Mouse (Mus musculus) CH12.LX (cell line): Measurements from ENCODE around the gene Hist1h1t.

ENCODE experiments used
- BHLHE40 ChIP-seq: IDR thresholded peaks from 2 replicates; pipeline ENCODE4 v1.6.1; 2011; ENCODE audit warnings: mild to moderate bottlenecking, low read depth, low read length, improper control_type of control experiment
- CHD2 ChIP-seq: IDR thresholded peaks from 2 replicates; pipeline ENCODE4 v1.6.1; 2011; ENCODE audit warnings: low read length, improper control_type of control experiment
- CTCF ChIP-seq, 2 experiments: IDR thresholded peaks in 1 of 2; conservative IDR thresholded peaks in 1 of 2; 2 replicates each; pipeline ENCODE4 v1.5.1; 2011 to 2012; ENCODE audit warnings: low read depth in 2 of 2, low read length in 2 of 2, improper control_type of control experiment in 1 of 2, inconsistent platforms in 1 of 2, mild to moderate bottlenecking in 1 of 2, moderate library complexity in 1 of 2
- E2F4 ChIP-seq: IDR thresholded peaks from 2 replicates; pipeline ENCODE4 v1.6.1; 2011; ENCODE audit warnings: low read depth, low read length, improper control_type of control experiment; ENCODE audit not compliant: insufficient replicate concordance
- MAFK ChIP-seq: IDR thresholded peaks from 2 replicates; pipeline ENCODE4 v1.6.1; 2011; ENCODE audit warnings: low read length, improper control_type of control experiment; ENCODE audit not compliant: insufficient replicate concordance
- MAX ChIP-seq: IDR thresholded peaks from 2 replicates; pipeline ENCODE4 v1.6.1; 2011; ENCODE audit warnings: low read length, improper control_type of control experiment
- MXI1 ChIP-seq: IDR thresholded peaks from 2 replicates; pipeline ENCODE4 v1.6.1; 2011; ENCODE audit warnings: mild to moderate bottlenecking, low read depth, low read length, improper control_type of control experiment
- MYC ChIP-seq: IDR thresholded peaks from 2 replicates; pipeline ENCODE4 v1.6.1; 2011; ENCODE audit warnings: low read depth, mild to moderate bottlenecking, improper control_type of control experiment, low read length
- NELFE ChIP-seq: IDR thresholded peaks from 2 replicates; pipeline ENCODE4 v1.6.1; 2011; ENCODE audit warnings: low read depth, low read length, improper control_type of control experiment
- POLR2A ChIP-seq: IDR thresholded peaks from 2 replicates; pipeline ENCODE4 v1.6.1; 2011; ENCODE audit warnings: low read depth, mild to moderate bottlenecking, improper control_type of control experiment, low read length
- SIN3A ChIP-seq: IDR thresholded peaks from 2 replicates; pipeline ENCODE4 v1.6.1; 2012; ENCODE audit warnings: low read length, improper control_type of control experiment, inconsistent platforms
- USF1 ChIP-seq: IDR thresholded peaks from 2 replicates; pipeline ENCODE4 v1.6.1; 2014; ENCODE audit warnings: low read depth, mild to moderate bottlenecking, inconsistent platforms, low read length, improper control_type of control experiment
- ZMIZ1 ChIP-seq: IDR thresholded peaks from 2 replicates; pipeline ENCODE4 v1.6.1; 2012; ENCODE audit warnings: low read depth, mild to moderate bottlenecking, inconsistent platforms, low read length, improper control_type of control experiment

DNA sequence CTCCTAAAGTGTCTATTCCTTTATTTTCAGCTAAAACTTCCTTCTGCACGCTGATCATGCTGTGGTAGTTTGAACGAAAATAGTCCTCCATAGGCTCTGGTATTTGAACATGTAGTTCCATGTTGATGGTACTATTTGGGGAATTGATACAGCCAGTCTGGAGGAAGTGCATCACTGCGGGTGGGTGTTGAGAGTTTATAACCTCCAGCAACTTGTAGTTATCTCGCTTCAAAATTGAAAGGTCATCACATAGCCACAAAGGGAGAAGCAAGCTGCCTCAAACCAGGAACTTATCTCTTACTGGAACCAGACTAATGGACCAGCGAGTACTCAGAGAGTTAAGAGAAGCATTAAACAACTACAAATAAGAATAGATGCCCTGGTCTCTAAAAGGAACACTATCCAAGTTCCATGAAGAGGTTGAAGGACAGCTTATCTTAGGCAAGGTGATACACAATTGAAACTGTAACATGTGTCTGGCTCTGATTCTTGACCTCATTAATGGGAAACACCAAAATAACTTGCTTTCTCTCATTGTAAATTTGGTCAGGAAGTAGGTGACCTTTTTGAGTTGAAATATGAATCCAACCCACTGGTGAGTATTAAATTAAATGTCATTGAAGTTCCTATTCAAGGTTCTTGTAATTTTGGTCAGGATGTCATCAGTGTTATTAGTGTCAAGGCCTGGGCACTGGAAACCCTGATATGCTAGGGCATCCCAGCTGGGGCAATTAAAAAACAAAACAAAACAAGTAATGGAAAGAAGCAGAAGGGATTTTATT is 20.8 kb downstream of the Hist1h1t start:
- TF ChIP-seq NELFE (no peak), POLR2A (no peak), CTCF (conservative IDR thresholded peaks at IDR 0.05 in 1 of 2, IDR thresholded peaks at IDR 0.05 in 1 of 2; ENCODE audit: low read depth in 2 of 2, low read length in 2 of 2) (no peak), E2F4 (no peak), USF1 (no peak), MXI1 (no peak), MAX (no peak), MAFK (no peak), MYC (no peak), CHD2 (no peak), ZMIZ1 (no peak), BHLHE40 (no peak), SIN3A (no peak)
